Mouse (Mus musculus) embryonic fibroblast, embryonic 13.5 days (primary cell): ENCODE measurements around the gene Itgal.

Source experiments
- CTCF ChIP-seq: IDR thresholded peaks from 2 replicates; pipeline ENCODE4 v1.5.1; 2011; ENCODE audit warnings: mild to moderate bottlenecking, control low read depth, low read length, moderate library complexity, borderline replicate concordance; ENCODE audit not compliant: insufficient read depth
- POLR2A ChIP-seq: IDR thresholded peaks from 2 replicates; pipeline ENCODE4 v1.6.1; 2011; ENCODE audit warnings: low read depth, mild to moderate bottlenecking, control low read depth, low read length, moderate library complexity

DNA sequence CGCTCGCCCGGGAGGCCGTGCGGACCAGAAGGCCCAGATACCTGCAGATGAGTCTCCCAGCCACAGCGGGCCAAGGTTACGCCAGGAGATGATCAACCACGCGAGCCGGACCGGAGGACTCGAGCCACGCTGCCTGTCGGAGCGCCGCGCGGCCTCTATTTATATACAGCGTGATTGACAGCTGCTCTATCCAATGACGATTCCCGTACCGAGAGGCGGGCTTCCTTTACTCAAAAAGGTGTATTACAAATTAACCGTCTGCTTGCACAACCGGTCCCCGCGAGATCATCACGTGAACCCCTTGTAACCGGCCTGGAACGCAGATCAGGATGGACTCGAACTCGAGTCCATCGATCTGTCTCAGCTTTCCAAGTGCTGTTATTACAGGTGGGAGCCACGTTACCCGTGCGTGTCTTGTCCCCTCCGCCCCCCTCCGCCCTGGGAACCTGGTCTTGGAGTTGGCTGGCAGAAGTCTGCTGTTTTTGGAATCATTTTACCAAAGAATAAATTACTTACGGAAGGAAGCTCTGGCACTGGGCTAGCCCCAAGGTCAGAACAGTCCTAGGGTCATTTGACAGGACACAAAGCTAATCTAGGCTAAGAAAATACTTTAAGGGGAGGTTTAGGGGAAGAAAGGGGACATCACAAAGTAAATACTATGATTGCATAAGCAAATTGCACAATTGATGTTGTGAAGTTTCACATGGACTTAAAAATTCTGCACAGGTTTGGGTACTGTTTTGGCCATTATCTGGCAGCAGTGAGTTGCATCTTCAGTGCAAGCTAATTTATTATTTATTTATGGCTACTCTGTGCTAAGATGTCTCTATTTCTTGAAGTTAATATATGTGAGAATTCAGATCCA lies 21.9 kb upstream of the Itgal start, which contains the start of gene Sephs2:
- TF ChIP-seq CTCF, result no peak
- TF ChIP-seq POLR2A, result peak; percentile 97
